Mouse (Mus musculus) bone marrow, adult 2 months (tissue): ENCODE data around the gene Glipr2. TPM values are rescaled to one million over a fixed set of nuclear protein-coding genes. Genes with fewer than 3 reads are reported as not detected.

ENCODE experiments used
- H3K27ac ChIP-seq: fragments of 200-500 bp; 2 replicates; pipeline ENCODE4 v1.5.1; 2012; ENCODE audit warnings: low read depth, mild to moderate bottlenecking, control low read depth, inconsistent platforms, low read length; ENCODE audit not compliant: control insufficient read depth, poor library complexity, insufficient read depth
- H3K4me1 ChIP-seq: fragments of 200-500 bp; 2 replicates; pipeline ENCODE4 v1.6.1; 2011; ENCODE audit warnings: low read length; ENCODE audit not compliant: control insufficient read depth, insufficient read depth
- H3K4me3 ChIP-seq: fragments of 200-500 bp; replicated peaks from 2 replicates; pipeline ENCODE3; 2011; ENCODE audit warnings: mild to moderate bottlenecking, low read depth, low read length, control low read depth; ENCODE audit not compliant: control insufficient read depth
- CTCF ChIP-seq: fragments of 200-500 bp; IDR thresholded peaks from 2 replicates; pipeline ENCODE4 v1.5.1; 2011; ENCODE audit warnings: low read length, control low read depth; ENCODE audit not compliant: control insufficient read depth, insufficient read depth
- POLR2A ChIP-seq: fragments of 200-500 bp; IDR thresholded peaks from 2 replicates; pipeline ENCODE4 v1.6.1; 2011; ENCODE audit warnings: low read depth, mild to moderate bottlenecking, control low read depth, low read length, borderline replicate concordance; ENCODE audit not compliant: control insufficient read depth
- WGBS: fragments of 180-500 bp; shearing (Covaris S2); methylation state at CpG from one replicate; pipeline ENCODE4 v1.1.7; 2018; 5-methylcytosine and 5-hydroxymethylcytosine counted together
- polyA plus RNA-seq: library from polyadenylated mRNA; stranded (reverse); fragments of >200 nt; gene quantifications from 2 replicates; pipeline ENCODE4 v1.2.4, GENCODE M21; 2011; ENCODE audit warnings: low replicate concordance; ENCODE audit not compliant: missing spikeins, insufficient read depth, insufficient read length

Glipr2 gene
- polyA plus RNA-seq, 1 experiment, result 49.7 TPM

- TF ChIP-seq CTCF, result no peak
- TF ChIP-seq POLR2A, result no peak
Observed at GRCm38 (mm10) chr4:44004623-44005409, 47.6 kb downstream of the Glipr2 start.

DNA sequence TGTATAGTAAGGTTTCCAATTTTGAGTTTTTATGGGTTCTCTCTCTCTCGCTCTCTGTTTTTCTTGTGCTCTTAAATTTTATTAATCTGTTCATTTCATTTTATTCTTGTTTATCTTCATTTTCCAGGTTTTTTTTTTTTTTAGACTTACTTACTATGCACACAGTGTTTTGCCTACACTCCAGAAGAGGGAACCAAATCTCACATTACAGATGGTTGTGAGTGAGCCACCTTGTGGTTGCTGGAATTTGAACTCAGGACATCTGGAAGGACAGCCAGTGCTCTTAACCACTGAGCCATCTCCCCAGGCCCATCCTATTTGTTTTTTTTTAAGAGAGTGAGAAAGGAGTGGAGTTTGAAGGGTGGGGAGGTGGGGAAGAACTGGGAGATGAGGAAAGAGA is 53.0 kb downstream of the Glipr2 start:
- WGBS, result 94% methylated on average over 1 of the region's 1 CpGs
- TF ChIP-seq POLR2A, result no peak
- no peak for TF ChIP-seq CTCF
- peaks cover 1% of the 10 kb centered on the region; the same call in 1 of the 2 replicates for H3K4me1 ChIP-seq
- H3K27ac ChIP-seq, result no peak overlapping the region
- H3K4me3 ChIP-seq, result no peak overlapping the region

More at GRCm38 (mm10) chr4:44004623-44005409, 47.6 kb downstream of the Glipr2 start:
- Histone ChIP-seq H3K4me1 (no peaks in the 10 kb centered on the region), H3K27ac (peak overlapping the region; percentile 92), H3K4me3 (peak overlapping the region; percentile 76)
- WGBS, result 67% methylated on average over 3 of the region's 3 CpGs

- no peak overlapping the region for H3K4me3 ChIP-seq
- peaks cover 3% of the 10 kb centered on the region; the same call in 1 of the 2 replicates for H3K4me1 ChIP-seq
- H3K27ac ChIP-seq, result no peak overlapping the region
- TF ChIP-seq CTCF, result no peak
- no peak for TF ChIP-seq POLR2A
- 41% methylated on average over 2 of the region's 2 CpGs for WGBS
Observed at GRCm38 (mm10) chr4:44010893-44011292, 53.7 kb downstream of the Glipr2 start.

GRCm38 (mm10) chr4:44011799-44012198 is 54.6 kb downstream of the Glipr2 start:
- Histone ChIP-seq H3K4me3 (peak overlapping the region; percentile 36), H3K4me1 (peaks cover 3% of the 10 kb centered on the region; the same call in 1 of the 2 replicates), H3K27ac (no peak overlapping the region)
- no peak for TF ChIP-seq CTCF
- TF ChIP-seq POLR2A, result no peak
- 74% methylated on average over 3 of the region's 3 CpGs for WGBS

GRCm38 (mm10) chr4:44012376-44013367 is 55.5 kb downstream of the Glipr2 start:
- under 1% methylated on average over 77 of the region's 77 CpGs for WGBS
- peaks cover 3% of the 10 kb centered on the region; the same call in 1 of the 2 replicates for H3K4me1 ChIP-seq

GRCm38 (mm10) chr4:44013391-44014070 is 56.3 kb downstream of the Glipr2 start:
- Histone ChIP-seq H3K4me1 (peaks cover 3% of the 10 kb centered on the region; the same call in 1 of the 2 replicates), H3K27ac (peak overlapping the region; percentile 95; the same call in 1 of the 2 replicates)
- WGBS, result 16% methylated on average over 11 of the region's 11 CpGs

More at GRCm38 (mm10) chr4:44012376-44013367, 55.5 kb downstream of the Glipr2 start:
- peak overlapping the region; percentile 95 for H3K27ac ChIP-seq
- peak overlapping the region; percentile 92 for H3K4me3 ChIP-seq
- TF ChIP-seq POLR2A (peak; percentile 87), CTCF (no peak)

DNA sequence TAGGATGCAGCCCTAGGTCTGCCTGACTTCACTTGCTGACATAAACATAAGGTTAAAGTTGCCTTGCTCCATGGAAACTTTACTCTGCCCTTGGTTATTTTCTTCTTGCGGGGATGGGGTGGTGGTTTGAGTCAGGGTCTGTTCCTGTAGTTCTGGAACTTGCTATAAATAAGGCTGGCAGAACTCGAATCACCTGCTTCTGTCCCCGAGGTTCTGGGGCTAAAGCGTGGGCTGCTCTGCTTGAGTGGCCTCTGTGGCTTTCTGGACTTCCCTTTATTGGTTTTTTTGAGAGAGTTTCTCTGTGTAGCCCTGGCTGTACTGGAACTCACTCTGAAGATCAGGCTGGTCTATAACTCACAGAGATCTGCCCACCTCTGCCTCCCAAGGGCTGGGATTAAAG is 58.9 kb downstream of the Glipr2 start:
- Histone ChIP-seq H3K4me3 (no peak overlapping the region), H3K27ac (no peak overlapping the region), H3K4me1 (peaks cover 3% of the 10 kb centered on the region; the same call in 1 of the 2 replicates)
- 14% methylated on average over 4 of the region's 4 CpGs for WGBS
- TF ChIP-seq CTCF (no peak), POLR2A (no peak)

More at GRCm38 (mm10) chr4:44013391-44014070, 56.3 kb downstream of the Glipr2 start:
- TF ChIP-seq POLR2A, result no peak
- TF ChIP-seq CTCF, result no peak
- peak overlapping the region; percentile 92 for H3K4me3 ChIP-seq
